Mouse (Mus musculus) liver, embryonic 14.5 days (tissue): ENCODE measurements at regions not wholly inside any gene's neighbourhood (a gene's known extent, or its start where the extent isn't known, plus 50 kb on each side); places are given as distances from the start of the nearest gene placed in this dataset.

Experiments
- CTCF ChIP-seq: IDR thresholded peaks from 2 replicates; pipeline ENCODE4 v1.5.1; 2016; ENCODE audit warnings: antibody characterized with exemption, low read depth, control low read depth
- EP300 ChIP-seq: IDR thresholded peaks from 2 replicates; pipeline ENCODE4 v1.6.1; 2016; ENCODE audit warnings: antibody characterized with exemption, low read depth

DNA sequence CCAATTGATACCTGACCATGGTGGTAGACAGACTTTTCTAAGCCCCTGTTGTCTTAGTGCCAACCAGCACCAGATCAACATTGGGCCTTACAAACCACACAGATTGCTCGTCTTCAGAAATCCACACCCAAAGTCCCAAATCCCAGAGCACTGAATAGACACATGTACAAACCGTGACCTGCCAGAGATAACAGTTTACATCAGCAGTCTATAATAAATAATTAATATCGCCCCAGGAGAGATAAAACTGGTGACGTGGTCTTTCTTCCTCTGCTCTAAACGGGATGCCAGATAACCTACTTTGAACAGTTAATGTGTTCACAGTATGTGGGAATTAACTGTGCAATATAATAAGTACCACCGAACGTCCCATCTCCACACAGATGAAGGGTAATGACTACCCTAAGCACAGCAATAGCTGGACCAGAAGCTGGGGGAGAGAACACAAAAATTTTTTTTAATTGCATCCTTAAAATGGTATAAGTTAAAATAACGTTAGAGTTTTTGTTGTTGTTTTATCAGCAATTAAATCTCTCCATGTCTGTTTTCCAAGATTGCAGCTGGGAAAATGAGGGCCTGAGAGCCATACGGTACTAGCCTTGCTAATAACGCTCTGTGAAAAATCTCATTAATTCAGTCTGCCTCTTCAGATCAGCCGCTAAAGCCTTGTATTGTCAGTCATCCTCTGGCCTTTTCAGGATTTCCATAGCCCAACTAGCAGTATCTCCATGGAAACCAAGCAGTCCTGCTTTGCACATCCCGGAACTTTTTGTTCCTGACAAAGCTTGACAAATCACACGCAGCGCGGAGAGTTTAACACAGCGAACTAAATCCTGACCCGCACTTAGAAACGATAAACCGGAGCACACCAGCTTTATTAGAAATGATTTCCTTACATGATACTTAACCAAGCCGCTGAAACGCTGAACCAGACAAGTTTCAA is 315.8 kb downstream of the Cd83 start:
- TF ChIP-seq CTCF (no peak), EP300 (no peak)
